In genomic region chr2:174816163-174816562, GRCm38 (mm10) we compare ENCODE assay signal across 24 mouse cellular contexts. TPM values are rescaled to one million over a fixed set of nuclear protein-coding genes. Genes with fewer than 3 reads are reported as not detected.
"Had no signal": no experiment of that assay in that cellular context is flagged by ENCODE, and none has a peak within 500 bp of the region (broad histone marks: within the 10 kb centered on the region; RNA-seq: fewer than 3 reads in every experiment).

No protein-coding gene starts in this region.

- ATAC-seq: intestine, embryonic 15.5 days; liver, embryonic 12.5 days; midbrain, embryonic 13.5 days; midbrain, embryonic 16.5 days had no signal

- H3K27me3 ChIP-seq: intestine, embryonic 15.5 days; limb, embryonic 12.5 days; liver, embryonic 12.5 days; liver, embryonic 15.5 days; midbrain, embryonic 13.5 days; neural tube, embryonic 13.5 days; stomach, embryonic 15.5 days had no signal

- H3K36me3 ChIP-seq: intestine, embryonic 15.5 days; limb, embryonic 12.5 days; liver, embryonic 12.5 days; liver, embryonic 15.5 days; midbrain, embryonic 10.5 days; midbrain, embryonic 13.5 days; neural tube, embryonic 13.5 days; stomach, embryonic 15.5 days had no signal

- H3K9ac ChIP-seq: intestine, embryonic 15.5 days; limb, embryonic 12.5 days; liver, embryonic 12.5 days; liver, embryonic 15.5 days; midbrain, embryonic 13.5 days; neural tube, embryonic 13.5 days; stomach, embryonic 15.5 days had no signal

- H3K9me3 ChIP-seq: intestine, embryonic 15.5 days; limb, embryonic 12.5 days; liver, embryonic 12.5 days; liver, embryonic 15.5 days; midbrain, embryonic 10.5 days; midbrain, embryonic 13.5 days; neural tube, embryonic 13.5 days; stomach, embryonic 15.5 days had no signal

- DNase-seq: kidney, adult 8-10 months; kidney, postnatal 25 days; layer of hippocampus, postnatal 36 days; liver; lung, adult 2 months; lung, postnatal 14 days; retina, postnatal 1 day; right cerebral cortex, postnatal 25 days; spleen, adult 18-20 months; thymus, postnatal 25 days had no signal

- H3K4me2 ChIP-seq: intestine, embryonic 15.5 days; limb, embryonic 12.5 days; liver, embryonic 12.5 days; liver, embryonic 15.5 days; midbrain, embryonic 13.5 days; neural tube, embryonic 13.5 days; stomach, embryonic 15.5 days had no signal

- H3K27ac ChIP-seq: intestine, embryonic 15.5 days; kidney, postnatal 0 days; left cerebral cortex, adult 2 months; limb, embryonic 12.5 days; liver, embryonic 12.5 days; liver, embryonic 15.5 days; midbrain, embryonic 10.5 days; midbrain, embryonic 13.5 days; neural tube, embryonic 13.5 days; stomach, embryonic 15.5 days had no signal

- H3K4me3 ChIP-seq: intestine, embryonic 15.5 days; left cerebral cortex, adult 2 months; limb, embryonic 12.5 days; liver, embryonic 12.5 days; liver, embryonic 15.5 days; megakaryocyte, embryonic 14.5 days; midbrain, embryonic 10.5 days; midbrain, embryonic 13.5 days; myocyte; neural tube, embryonic 13.5 days; stomach, embryonic 15.5 days had no signal

- H3K4me1 ChIP-seq: intestine, embryonic 15.5 days; limb, embryonic 12.5 days; liver, embryonic 12.5 days; liver, embryonic 15.5 days; megakaryocyte, embryonic 14.5 days; midbrain, embryonic 10.5 days; midbrain, embryonic 13.5 days; neural tube, embryonic 13.5 days; stomach, embryonic 15.5 days had no signal

RNA-seq across cellular contexts. Expression of gene Edn3, which starts 55.7 kb away (rescaled TPM):
- total RNA-seq: monocyte, adult 5-6 weeks had no signal
- polyA plus RNA-seq: myocyte had no signal
